Mouse (Mus musculus) cortical plate, adult 2 months (tissue): ENCODE data around the gene Map3k14. TPM values are rescaled to one million over a fixed set of nuclear protein-coding genes. Genes with fewer than 3 reads are reported as not detected.

Source experiments
- H3K27ac ChIP-seq: fragments of 200-500 bp; 2 replicates; pipeline ENCODE4 v1.5.1; 2012; ENCODE audit warnings: low read length, control low read depth, inconsistent platforms; ENCODE audit not compliant: insufficient read depth
- H3K4me1 ChIP-seq: fragments of 200-500 bp; 2 replicates; pipeline ENCODE4 v1.6.1; 2011; ENCODE audit warnings: low read length; ENCODE audit not compliant: control insufficient read depth, insufficient read depth
- H3K4me3 ChIP-seq: fragments of 200-500 bp; 2 replicates; pipeline ENCODE4 v1.5.1; 2011; ENCODE audit warnings: mild to moderate bottlenecking, low read length, control low read depth; ENCODE audit not compliant: insufficient read depth
- CTCF ChIP-seq: fragments of 200-500 bp; IDR thresholded peaks from 2 replicates; pipeline ENCODE4 v1.5.1; 2011; ENCODE audit warnings: mild to moderate bottlenecking, control low read depth, low read length; ENCODE audit not compliant: insufficient read depth; ENCODE audit errors: extremely low read depth
- POLR2A ChIP-seq: fragments of 200-500 bp; IDR thresholded peaks from 2 replicates; pipeline ENCODE4 v1.6.1; 2011; ENCODE audit warnings: mild to moderate bottlenecking, low read length, control low read depth; ENCODE audit not compliant: insufficient read depth; ENCODE audit errors: extremely low read depth
- polyA plus RNA-seq: library from polyadenylated mRNA; depleted of rRNA; stranded (reverse); fragments of >200 nt; gene quantifications from 2 replicates; pipeline ENCODE4 v1.2.3, GENCODE M21; 2012

The Map3k14 gene
- polyA plus RNA-seq, 1 experiment, result 3.4 TPM

GRCm38 (mm10) chr11:103262412-103263267, 4.6 kb downstream of the Map3k14 start:
- H3K4me3 ChIP-seq, result no peak overlapping the region
- TF ChIP-seq POLR2A (no peak), CTCF (no peak)
- H3K4me1 ChIP-seq, result peaks cover 5% of the 10 kb centered on the region; the same call in 1 of the 2 replicates
- H3K27ac ChIP-seq, result no peak overlapping the region

GRCm38 (mm10) chr11:103261671-103262411, 5.4 kb downstream of the Map3k14 start:
- Histone ChIP-seq H3K4me1 (peaks cover 5% of the 10 kb centered on the region; the same call in 1 of the 2 replicates), H3K27ac (no peak overlapping the region), H3K4me3 (no peak overlapping the region)
- TF ChIP-seq CTCF, result no peak
- TF ChIP-seq POLR2A, result no peak

GRCm38 (mm10) chr11:103260515-103261192, 6.6 kb downstream of the Map3k14 start:
- Histone ChIP-seq H3K27ac (no peak overlapping the region), H3K4me3 (no peak overlapping the region), H3K4me1 (peaks cover 7% of the 10 kb centered on the region)
- TF ChIP-seq CTCF, result no peak

GRCm38 (mm10) chr11:103260034-103260433, 7.2 kb downstream of the Map3k14 start:
- TF ChIP-seq POLR2A (no peak), CTCF (no peak)
- Histone ChIP-seq H3K27ac (no peak overlapping the region), H3K4me3 (no peak overlapping the region), H3K4me1 (peaks cover 7% of the 10 kb centered on the region)

GRCm38 (mm10) chr11:103257938-103258481, 9.3 kb downstream of the Map3k14 start:
- no peak overlapping the region for H3K27ac ChIP-seq
- TF ChIP-seq CTCF (no peak), POLR2A (no peak)
- H3K4me1 ChIP-seq, result peaks cover 7% of the 10 kb centered on the region
- no peak overlapping the region for H3K4me3 ChIP-seq

GRCm38 (mm10) chr11:103253605-103254004, 13.7 kb downstream of the Map3k14 start:
- TF ChIP-seq POLR2A (no peak), CTCF (no peak)

GRCm38 (mm10) chr11:103252380-103252779, 14.9 kb downstream of the Map3k14 start:
- peaks cover 7% of the 10 kb centered on the region for H3K4me1 ChIP-seq
- no peak for TF ChIP-seq POLR2A
- TF ChIP-seq CTCF, result no peak
- H3K4me3 ChIP-seq, result no peak overlapping the region
- H3K27ac ChIP-seq, result no peak overlapping the region

More at GRCm38 (mm10) chr11:103253605-103254004, 13.7 kb downstream of the Map3k14 start:
- H3K4me3 ChIP-seq, result no peak overlapping the region
- H3K4me1 ChIP-seq, result peaks cover 5% of the 10 kb centered on the region
- no peak overlapping the region for H3K27ac ChIP-seq

GRCm38 (mm10) chr11:103250324-103250723, 16.9 kb downstream of the Map3k14 start:
- Histone ChIP-seq H3K27ac (no peak overlapping the region), H3K4me1 (peaks cover 10% of the 10 kb centered on the region), H3K4me3 (no peak overlapping the region)
- no peak for TF ChIP-seq POLR2A
- TF ChIP-seq CTCF, result no peak

GRCm38 (mm10) chr11:103249509-103249908, 17.8 kb downstream of the Map3k14 start:
- no peak for TF ChIP-seq CTCF
- TF ChIP-seq POLR2A, result no peak
- H3K27ac ChIP-seq, result no peak overlapping the region
- H3K4me1 ChIP-seq, result peaks cover 10% of the 10 kb centered on the region

More at GRCm38 (mm10) chr11:103249509-103249908, 17.8 kb downstream of the Map3k14 start:
- no peak overlapping the region for H3K4me3 ChIP-seq
